Mouse (Mus musculus): ENCODE measurements at regions not wholly inside any gene's neighbourhood (a gene's known extent, or its start where the extent isn't known, plus 50 kb on each side); places are given as distances from the start of the nearest gene placed in this dataset.
"Not testable (repeated sequence)": the region's sequence is repeated elsewhere in the genome, so short reads cannot be mapped to it uniquely, and the experiment has no call there.

- no peak for DNase-seq (ENCODE audit: low spot score in 2 of 2)
These were observed 152.6 kb upstream of the Frmd4a start for GRCm38 (mm10) chr2:3864872-3865271.

- not testable (repeated sequence) for DNase-seq (ENCODE audit: low spot score in 2 of 2)
These were observed 150.8 kb upstream of the Frmd4a start for GRCm38 (mm10) chr2:3866736-3867135.

- DNase-seq (ENCODE audit: low spot score in 2 of 2), result no peak
These were observed 147.8 kb upstream of the Frmd4a start for GRCm38 (mm10) chr2:3869701-3870100.

- DNase-seq (ENCODE audit: low spot score in 2 of 2), result no peak
These were observed 145.8 kb upstream of the Frmd4a start for GRCm38 (mm10) chr2:3871748-3872147.

GRCm38 (mm10) chr2:3887000-3887399 is 130.5 kb upstream of the Frmd4a start:
- DNase-seq (ENCODE audit: low spot score in 2 of 2), result no peak

- DNase-seq (ENCODE audit: low spot score in 2 of 2), result no peak
These were observed 129.6 kb upstream of the Frmd4a start for GRCm38 (mm10) chr2:3887845-3888433.

GRCm38 (mm10) chr2:3889381-3889780 is 128.1 kb upstream of the Frmd4a start:
- DNase-seq (ENCODE audit: low spot score in 2 of 2), result no peak

GRCm38 (mm10) chr2:3890462-3890861 is 127.1 kb upstream of the Frmd4a start:
- no peak for DNase-seq (ENCODE audit: low spot score in 2 of 2)

- DNase-seq (ENCODE audit: low spot score in 2 of 2), result no peak
These were observed 110.5 kb upstream of the Frmd4a start for GRCm38 (mm10) chr2:3907026-3907425.

- peak in 1 of 2 experiments; percentile 23 for DNase-seq (ENCODE audit: low spot score in 2 of 2)
These were observed 109.3 kb upstream of the Frmd4a start for GRCm38 (mm10) chr2:3908192-3908591.

GRCm38 (mm10) chr2:3910086-3910891 is 107.2 kb upstream of the Frmd4a start:
- DNase-seq (ENCODE audit: low spot score in 2 of 2), result no peak

GRCm38 (mm10) chr2:3915141-3915540 is 102.4 kb upstream of the Frmd4a start:
- DNase-seq (ENCODE audit: low spot score in 2 of 2), result no peak

- DNase-seq (ENCODE audit: low spot score in 2 of 2), result no peak
These were observed 101.2 kb upstream of the Frmd4a start for GRCm38 (mm10) chr2:3916365-3916764.

GRCm38 (mm10) chr2:3918156-3918555 is 99.4 kb upstream of the Frmd4a start:
- no peak for DNase-seq (ENCODE audit: low spot score in 2 of 2)

GRCm38 (mm10) chr2:3919893-3920292 is 97.6 kb upstream of the Frmd4a start:
- DNase-seq (ENCODE audit: low spot score in 2 of 2), result no peak

- DNase-seq (ENCODE audit: low spot score in 2 of 2), result not testable (repeated sequence)
These were observed 96.4 kb upstream of the Frmd4a start for GRCm38 (mm10) chr2:3921084-3921483.

GRCm38 (mm10) chr2:3922739-3923138 is 94.8 kb upstream of the Frmd4a start:
- DNase-seq (ENCODE audit: low spot score in 2 of 2), result no peak

- no peak for DNase-seq (ENCODE audit: low spot score in 2 of 2)
These were observed 92.8 kb upstream of the Frmd4a start for GRCm38 (mm10) chr2:3924696-3925095.

GRCm38 (mm10) chr2:3925199-3925598 is 92.3 kb upstream of the Frmd4a start:
- no peak for DNase-seq (ENCODE audit: low spot score in 2 of 2)

- DNase-seq (ENCODE audit: low spot score in 2 of 2), result no peak
These were observed 91.4 kb upstream of the Frmd4a start for GRCm38 (mm10) chr2:3926129-3926528.

GRCm38 (mm10) chr2:3927141-3927810 is 90.2 kb upstream of the Frmd4a start:
- DNase-seq (ENCODE audit: low spot score in 2 of 2), result no peak

- no peak for DNase-seq (ENCODE audit: low spot score in 2 of 2)
These were observed 89.7 kb upstream of the Frmd4a start for GRCm38 (mm10) chr2:3927853-3928252.

GRCm38 (mm10) chr2:3930650-3931049 is 86.9 kb upstream of the Frmd4a start:
- no peak for DNase-seq (ENCODE audit: low spot score in 2 of 2)

Measured in urinary bladder, postnatal 4 days (tissue).